Mouse (Mus musculus) bone marrow, adult 2 months (tissue): ENCODE results near the gene Ankrd55.

ENCODE experiments used
- CTCF ChIP-seq: fragments of 200-500 bp; IDR thresholded peaks from 2 replicates; pipeline ENCODE4 v1.5.1; 2011; ENCODE audit warnings: low read length, control low read depth; ENCODE audit not compliant: control insufficient read depth, insufficient read depth
- POLR2A ChIP-seq: fragments of 200-500 bp; IDR thresholded peaks from 2 replicates; pipeline ENCODE4 v1.6.1; 2011; ENCODE audit warnings: low read depth, mild to moderate bottlenecking, control low read depth, low read length, borderline replicate concordance; ENCODE audit not compliant: control insufficient read depth

DNA sequence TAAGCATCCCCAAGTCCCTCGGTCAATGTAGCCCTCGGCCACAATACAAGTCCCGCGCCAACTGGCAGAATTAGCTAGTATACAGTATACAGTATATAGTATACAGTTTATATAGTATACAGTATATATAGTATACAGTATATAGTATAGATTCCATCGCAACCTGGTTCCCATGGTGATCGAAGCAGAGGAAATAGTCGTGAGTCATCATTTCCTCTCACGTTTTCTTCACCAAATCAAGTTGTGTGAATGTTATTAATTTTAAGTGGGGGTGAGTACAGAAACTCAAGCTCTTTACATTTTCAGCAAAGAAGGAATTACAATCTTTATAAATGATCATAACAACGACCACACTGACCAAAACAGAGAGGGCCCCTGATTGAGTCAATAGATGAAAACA, 96.8 kb downstream of the Ankrd55 start:
- TF ChIP-seq POLR2A (no peak), CTCF (no peak)
